Mouse (Mus musculus) MEL (cell line): Measurements from ENCODE around the gene Gabbr2. TPM values are rescaled to one million over a fixed set of nuclear protein-coding genes. Genes with fewer than 3 reads are reported as not detected.

Source experiments
- DNase-seq: peaks from one replicate; pipeline ENCODE4 v3.0.0; 2011; ENCODE audit warnings: low read depth, low spot score
- H3K27ac ChIP-seq: 2 replicates; pipeline ENCODE4 v1.5.1; 2012; ENCODE audit warnings: low read depth, mild to moderate bottlenecking, control low read depth, low read length, moderate library complexity; ENCODE audit not compliant: control insufficient read depth
- H3K27me3 ChIP-seq, 2 experiments: fragments of 150-350 bp in 1 of 2; sonication (generic) in 1 of 2; 2 replicates each; pipeline ENCODE4 v1.6.1; 2012; ENCODE audit warnings: low read length in 2 of 2, mild to moderate bottlenecking in 2 of 2, improper control_type of control experiment in 1 of 2, moderate library complexity in 1 of 2; ENCODE audit not compliant: insufficient read depth in 2 of 2, control insufficient read depth in 1 of 2
- H3K36me3 ChIP-seq, 2 experiments: 2 replicates each; pipeline ENCODE4 v1.6.1; 2012 to 2014; ENCODE audit warnings: low read length in 2 of 2, improper control_type of control experiment in 1 of 2, inconsistent platforms in 1 of 2, mild to moderate bottlenecking in 1 of 2; ENCODE audit not compliant: insufficient read depth in 2 of 2, control insufficient read depth in 1 of 2
- H3K4me1 ChIP-seq, 2 experiments: fragments of 150-350 bp in 1 of 2; sonication (generic) in 1 of 2; 2 replicates each; pipeline ENCODE4 v1.6.1; 2012; ENCODE audit warnings: low read length in 2 of 2, improper control_type of control experiment in 1 of 2, mild to moderate bottlenecking in 1 of 2; ENCODE audit not compliant: insufficient read depth in 2 of 2, control insufficient read depth in 1 of 2
- H3K4me3 ChIP-seq, 2 experiments: fragments of 150-350 bp in 1 of 2; sonication (generic) in 1 of 2; 2 replicates each; pipeline ENCODE4 v1.5.1; 2012; ENCODE audit warnings: low read depth in 2 of 2, low read length in 2 of 2, mild to moderate bottlenecking in 2 of 2, moderate library complexity in 2 of 2, control low read depth in 1 of 2, improper control_type of control experiment in 1 of 2; ENCODE audit not compliant: control insufficient read depth in 1 of 2, insufficient read depth in 1 of 2
- H3K79me2 ChIP-seq: 2 replicates; pipeline ENCODE4 v1.6.1; 2012; ENCODE audit warnings: mild to moderate bottlenecking, low read length, moderate library complexity; ENCODE audit not compliant: control insufficient read depth, poor library complexity, insufficient read depth
- H3K9ac ChIP-seq: 2 replicates; pipeline ENCODE4 v1.6.1; 2012; ENCODE audit warnings: low read depth, mild to moderate bottlenecking, control low read depth, low read length, moderate library complexity; ENCODE audit not compliant: control insufficient read depth, poor library complexity, severe bottlenecking
- H3K9me3 ChIP-seq: fragments of 150-350 bp; sonication (generic); replicated peaks from 2 replicates; pipeline ENCODE4 v1.6.1; 2012; ENCODE audit warnings: mild to moderate bottlenecking, low read length, improper control_type of control experiment, moderate library complexity; ENCODE audit not compliant: insufficient read depth
- BHLHE40 ChIP-seq: IDR thresholded peaks from 2 replicates; pipeline ENCODE4 v1.6.1; 2012; ENCODE audit warnings: low read depth, mild to moderate bottlenecking, inconsistent platforms, low read length, improper control_type of control experiment, borderline replicate concordance
- CHD1 ChIP-seq: IDR thresholded peaks from 2 replicates; pipeline ENCODE4 v1.6.1; 2012; ENCODE audit warnings: low read depth, mild to moderate bottlenecking, inconsistent platforms, low read length, improper control_type of control experiment
- CHD2 ChIP-seq: IDR thresholded peaks from 2 replicates; pipeline ENCODE4 v1.6.1; 2011; ENCODE audit warnings: low read length, improper control_type of control experiment
- GATA1 ChIP-seq: IDR thresholded peaks from 2 replicates; pipeline ENCODE4 v1.6.1; 2011; ENCODE audit warnings: low read depth, low read length, improper control_type of control experiment
- HCFC1 ChIP-seq: IDR thresholded peaks from 2 replicates; pipeline ENCODE4 v1.6.1; 2012; ENCODE audit warnings: low read depth, mild to moderate bottlenecking, inconsistent platforms, low read length, improper control_type of control experiment, moderate library complexity
- KAT2A ChIP-seq: conservative IDR thresholded peaks from 2 replicates; pipeline ENCODE4 v1.6.1; 2012; ENCODE audit warnings: low read depth, low read length, improper control_type of control experiment, inconsistent platforms
- MEF2A ChIP-seq: IDR thresholded peaks from 2 replicates; pipeline ENCODE4 v1.6.1; 2014; ENCODE audit warnings: low read depth, mild to moderate bottlenecking, inconsistent platforms, low read length, improper control_type of control experiment; ENCODE audit not compliant: poor library complexity, insufficient replicate concordance, severe bottlenecking; ENCODE audit errors: extremely low read depth
- NRF1 ChIP-seq: IDR thresholded peaks from 2 replicates; pipeline ENCODE4 v1.6.1; 2014; ENCODE audit warnings: low read depth, mild to moderate bottlenecking, inconsistent platforms, low read length, improper control_type of control experiment, moderate library complexity; ENCODE audit not compliant: poor library complexity, insufficient read depth, severe bottlenecking
- POLR2A ChIP-seq, 2 experiments: IDR thresholded peaks; 2 replicates each; pipeline ENCODE4 v1.6.1; 2011 to 2012; ENCODE audit warnings: low read length in 2 of 2, mild to moderate bottlenecking in 2 of 2, control low read depth in 1 of 2, improper control_type of control experiment in 1 of 2, low read depth in 1 of 2, moderate library complexity in 1 of 2; ENCODE audit not compliant: control insufficient read depth in 1 of 2, insufficient read depth in 1 of 2, poor library complexity in 1 of 2
- POLR2AphosphoS5 ChIP-seq: IDR thresholded peaks from 2 replicates; pipeline ENCODE4 v1.6.1; 2012; ENCODE audit warnings: low read depth, borderline replicate concordance, mild to moderate bottlenecking, inconsistent platforms, low read length, moderate library complexity, mixed read lengths
- UBTF ChIP-seq: IDR thresholded peaks from 2 replicates; pipeline ENCODE4 v1.6.1; 2012; ENCODE audit warnings: low read depth, mild to moderate bottlenecking, inconsistent platforms, low read length, improper control_type of control experiment, moderate library complexity, borderline replicate concordance; ENCODE audit not compliant: insufficient read depth
- USF1 ChIP-seq: IDR thresholded peaks from 2 replicates; pipeline ENCODE4 v1.6.1; 2014; ENCODE audit warnings: low read depth, mild to moderate bottlenecking, inconsistent platforms, low read length, improper control_type of control experiment, moderate library complexity
- USF2 ChIP-seq, 2 experiments: IDR thresholded peaks; 2 replicates each; pipeline ENCODE4 v1.6.1; 2011 to 2012; ENCODE audit warnings: improper control_type of control experiment in 2 of 2, low read length in 2 of 2, borderline replicate concordance in 1 of 2, inconsistent platforms in 1 of 2, low read depth in 1 of 2, mild to moderate bottlenecking in 1 of 2; ENCODE audit not compliant: insufficient read depth in 1 of 2
- ZC3H11A ChIP-seq: IDR thresholded peaks from 2 replicates; pipeline ENCODE4 v1.6.1; 2012; ENCODE audit warnings: low read depth, mild to moderate bottlenecking, inconsistent platforms, low read length, improper control_type of control experiment
- ZKSCAN1 ChIP-seq: IDR thresholded peaks from 2 replicates; pipeline ENCODE4 v1.6.1; 2012; ENCODE audit warnings: low read depth, mild to moderate bottlenecking, inconsistent platforms, low read length, improper control_type of control experiment, moderate library complexity
- polyA plus RNA-seq, 2 experiments: library from polyadenylated mRNA; stranded (reverse) in 1 of 2; unstranded in 1 of 2; fragments of >175 nt in 1 of 2; fragments of >200 nt in 1 of 2; gene quantifications; 2 replicates each; pipeline versions ENCODE4 v1.2.1 to v1.2.4; 2012; ENCODE audit warnings: low replicate concordance in 2 of 2, low read depth in 1 of 2; ENCODE audit not compliant: insufficient read length in 2 of 2, insufficient read depth in 1 of 2, missing spikeins in 1 of 2
- total RNA-seq: library from RNA; depleted of rRNA; stranded (reverse); fragments of 300-350 nt; gene quantifications from 2 replicates; pipeline ENCODE4 v1.2.3, GENCODE M21; 2012

Gene Gabbr2
- total and polyA plus RNA-seq, 3 experiments: not detected

- H3K9me3 ChIP-seq: no peaks in the 10 kb centered on the region
- H3K36me3 ChIP-seq: no peaks in the 10 kb centered on the region
- no peaks in the 10 kb centered on the region for H3K79me2 ChIP-seq
- H3K27ac ChIP-seq: no peak overlapping the region
- TF ChIP-seq GATA1: no peak
- no peak for TF ChIP-seq BHLHE40
- no peak overlapping the region for H3K9ac ChIP-seq
- no peaks in the 10 kb centered on the region for H3K27me3 ChIP-seq
- no peak for DNase-seq
- H3K4me3 ChIP-seq: no peak overlapping the region
- H3K4me1 ChIP-seq: peaks cover 0 to 6% of the 10 kb centered on the region in 2 experiments; a peak in 3 of 4 replicates
Measured at GRCm38 (mm10) chr4:46696467-46696866, 295.2 kb downstream of the Gabbr2 start.

GRCm38 (mm10) chr4:46690565-46690964 lies 301.1 kb downstream of the Gabbr2 start:
- H3K4me1 ChIP-seq: no peaks in the 10 kb centered on the region
- DNase-seq: no peak
- no peak for TF ChIP-seq POLR2A (IDR thresholded peaks at IDR 0.05; ENCODE audit: control insufficient read depth in 1 of 2, insufficient read depth in 1 of 2, low read depth in 1 of 2, low read length in 2 of 2, poor library complexity in 1 of 2)
- no peak for TF ChIP-seq CHD1
- TF ChIP-seq ZKSCAN1: no peak
- no peak for TF ChIP-seq UBTF
- TF ChIP-seq, all 39 proteins: peak for 0
- Histone ChIP-seq H3K27me3 (no peaks in the 10 kb centered on the region), H3K27ac (no peak overlapping the region), H3K36me3 (no peaks in the 10 kb centered on the region), H3K4me3 (no peak overlapping the region), H3K9me3 (no peaks in the 10 kb centered on the region), H3K79me2 (no peaks in the 10 kb centered on the region), H3K9ac (no peak overlapping the region)

- DNase-seq: no peak
- H3K27ac ChIP-seq: no peak overlapping the region
- H3K4me1 ChIP-seq: no peaks in the 10 kb centered on the region
- no peaks in the 10 kb centered on the region for H3K27me3 ChIP-seq
- no peaks in the 10 kb centered on the region for H3K9me3 ChIP-seq
- no peak overlapping the region for H3K9ac ChIP-seq
- H3K79me2 ChIP-seq: no peaks in the 10 kb centered on the region
- H3K36me3 ChIP-seq: no peaks in the 10 kb centered on the region
- no peak overlapping the region for H3K4me3 ChIP-seq
- no peak for TF ChIP-seq ZC3H11A
- TF ChIP-seq NRF1: no peak
- no peak for TF ChIP-seq CHD2
- TF ChIP-seq POLR2AphosphoS5: no peak
- no peak for TF ChIP-seq USF2 (IDR thresholded peaks at IDR 0.05; ENCODE audit: borderline replicate concordance in 1 of 2, insufficient read depth in 1 of 2, low read depth in 1 of 2, low read length in 2 of 2)
- no peak for TF ChIP-seq USF1
- TF ChIP-seq HCFC1: no peak
- TF ChIP-seq MEF2A: no peak
- no peak for TF ChIP-seq KAT2A
- TF ChIP-seq, all 39 proteins: peak for 0
Measured at GRCm38 (mm10) chr4:46690023-46690420, 301.7 kb downstream of the Gabbr2 start.
